Mouse (Mus musculus) liver, embryonic 11.5 days (tissue): ENCODE measurements around the gene Capn1. TPM values are rescaled to one million over a fixed set of nuclear protein-coding genes. Genes with fewer than 3 reads are reported as not detected.
A peak's percentile ranks its signal among the peaks of the same experiment; 100 is the strongest.

Experiments
- ATAC-seq: fragments of 200-750 bp; cut with Nextera tagmentation; replicated peaks from 2 replicates; pipeline ENCODE4 v1.8.0; 2017; ENCODE audit warnings: moderate number of reproducible peaks, mild to moderate bottlenecking, moderate TSS enrichment, moderate library complexity; ENCODE audit not compliant: low FRiP score
- DNase-seq: peaks from one replicate; pipeline ENCODE4 v3.0.0-alpha.2; 2017; ENCODE audit warnings: low spot score
- H3K27ac ChIP-seq: fragments of 300-500 bp; sonication (generic); 2 replicates; pipeline ENCODE4 v1.5.1; 2014; ENCODE audit warnings: mild to moderate bottlenecking, low read depth, low read length, control low read depth
- H3K27me3 ChIP-seq: fragments of 300-500 bp; sonication (generic); replicated peaks from 2 replicates; pipeline ENCODE4 v1.6.1; 2014; ENCODE audit warnings: low read length, mixed read lengths; ENCODE audit not compliant: control insufficient read depth, insufficient read depth
- H3K36me3 ChIP-seq: fragments of 300-500 bp; sonication (generic); 2 replicates; pipeline ENCODE4 v1.6.1; 2014; ENCODE audit warnings: mild to moderate bottlenecking, low read length, moderate library complexity, mixed read lengths; ENCODE audit not compliant: control insufficient read depth, insufficient read depth
- H3K4me1 ChIP-seq: fragments of 300-500 bp; sonication (generic); replicated peaks from 2 replicates; pipeline ENCODE4 v1.6.1; 2014; ENCODE audit warnings: low read length, mixed read lengths; ENCODE audit not compliant: control insufficient read depth, insufficient read depth
- H3K4me2 ChIP-seq: fragments of 300-500 bp; sonication (generic); 2 replicates; pipeline ENCODE4 v1.6.1; 2014; ENCODE audit warnings: mild to moderate bottlenecking, control low read depth, moderate library complexity
- H3K4me3 ChIP-seq: fragments of 300-500 bp; sonication (generic); 2 replicates; pipeline ENCODE4 v1.5.1; 2014; ENCODE audit warnings: low read depth, low read length, control low read depth
- H3K9ac ChIP-seq: fragments of 300-500 bp; sonication (generic); 2 replicates; pipeline ENCODE4 v1.6.1; 2014; ENCODE audit warnings: low read depth, low read length, control low read depth
- H3K9me3 ChIP-seq: fragments of 300-500 bp; sonication (generic); 2 replicates; pipeline ENCODE4 v1.6.1; 2016; ENCODE audit warnings: low read length, inconsistent platforms, mixed read lengths; ENCODE audit not compliant: control insufficient read depth
- WGBS: fragments of 180-500 bp; shearing (Covaris S2); extraction: QIAGEN DNeasy Blood & Tissue Kit; methylation state at CpG from one replicate; pipeline ENCODE4 v1.1.7; 2014; 5-methylcytosine and 5-hydroxymethylcytosine counted together
- polyA plus RNA-seq: library from polyadenylated mRNA; unstranded; fragments of >200 nt; fragmentation: Nextera tagmentation; extraction: Ambion mirVana; gene quantifications from 2 replicates; pipeline ENCODE4 v1.2.1, GENCODE M21; 2014

Capn1 gene
- polyA plus RNA-seq, 1 experiment from 2014 or later = 25.2 TPM

GRCm38 (mm10) chr19:5990921-5991320 is 24.8 kb downstream of the Capn1 start:
- Histone ChIP-seq H3K9me3 (no peaks in the 10 kb centered on the region), H3K36me3 (peaks cover 7% of the 10 kb centered on the region), H3K4me3 (no peak overlapping the region), H3K4me1 (peaks cover 12% of the 10 kb centered on the region), H3K27me3 (no peaks in the 10 kb centered on the region), H3K4me2 (no peak overlapping the region), H3K9ac (no peak overlapping the region), H3K27ac (no peak overlapping the region)
- WGBS = 85% methylated on average over 1 of the region's 1 CpGs
- DNase-seq = no peak
- no peak for ATAC-seq

GRCm38 (mm10) chr19:5990033-5990432 is 25.7 kb downstream of the Capn1 start:
- Histone ChIP-seq H3K27ac (no peak overlapping the region), H3K27me3 (no peaks in the 10 kb centered on the region), H3K9ac (no peak overlapping the region), H3K36me3 (peaks cover 7% of the 10 kb centered on the region), H3K4me1 (peaks cover 12% of the 10 kb centered on the region), H3K9me3 (no peaks in the 10 kb centered on the region), H3K4me2 (no peak overlapping the region), H3K4me3 (no peak overlapping the region)
- WGBS = 89% methylated on average over 12 of the region's 12 CpGs
- ATAC-seq = no peak
- no peak for DNase-seq

GRCm38 (mm10) chr19:5989585-5989984 is 26.1 kb downstream of the Capn1 start:
- peaks cover 7% of the 10 kb centered on the region for H3K36me3 ChIP-seq
- no peak overlapping the region for H3K27ac ChIP-seq
- no peak overlapping the region for H3K9ac ChIP-seq
- 62% methylated on average over 6 of the region's 6 CpGs for WGBS
- no peaks in the 10 kb centered on the region for H3K27me3 ChIP-seq
- peaks cover 12% of the 10 kb centered on the region for H3K4me1 ChIP-seq
- ATAC-seq (no peak), DNase-seq (no peak)
- peak overlapping the region; percentile 47; the same call in 1 of the 2 replicates for H3K4me2 ChIP-seq
- H3K9me3 ChIP-seq = no peaks in the 10 kb centered on the region
- no peak overlapping the region for H3K4me3 ChIP-seq

GRCm38 (mm10) chr19:5988815-5989452 is 26.8 kb downstream of the Capn1 start:
- Histone ChIP-seq H3K9ac (peak overlapping the region; percentile 22; the same call in 1 of the 2 replicates), H3K4me1 (peaks cover 12% of the 10 kb centered on the region), H3K27ac (peak overlapping the region; percentile 36), H3K4me3 (no peak overlapping the region), H3K36me3 (peaks cover 5% of the 10 kb centered on the region; the same call in 1 of the 2 replicates), H3K4me2 (peak overlapping the region; percentile 47), H3K27me3 (no peaks in the 10 kb centered on the region), H3K9me3 (no peaks in the 10 kb centered on the region)
- ATAC-seq (peak; percentile 64), DNase-seq (peak; percentile 71)
- WGBS = 10% methylated on average over 13 of the region's 13 CpGs

- H3K27ac ChIP-seq = peak overlapping the region; percentile 36
- DNase-seq = no peak
- ATAC-seq = no peak
- H3K36me3 ChIP-seq = peaks cover 5% of the 10 kb centered on the region; the same call in 1 of the 2 replicates
- peak overlapping the region; percentile 22; the same call in 1 of the 2 replicates for H3K9ac ChIP-seq
- H3K4me3 ChIP-seq = no peak overlapping the region
- H3K4me2 ChIP-seq = peak overlapping the region; percentile 47
- H3K27me3 ChIP-seq = no peaks in the 10 kb centered on the region
- 47% methylated on average over 5 of the region's 5 CpGs for WGBS
- H3K4me1 ChIP-seq = peaks cover 12% of the 10 kb centered on the region
- no peaks in the 10 kb centered on the region for H3K9me3 ChIP-seq
Observed at GRCm38 (mm10) chr19:5988027-5988814, 27.5 kb downstream of the Capn1 start.

GRCm38 (mm10) chr19:5986043-5986442 is 29.7 kb downstream of the Capn1 start, which contains the start of gene Slc22a20:
Gene Slc22a20, minus strand, starts transcription at chr19:5986143.
- ATAC-seq (no peak), DNase-seq (no peak)
- H3K36me3 ChIP-seq = no peaks in the 10 kb centered on the region
- 59% methylated on average over 4 of the region's 4 CpGs for WGBS
- H3K4me1 ChIP-seq = peaks cover 12% of the 10 kb centered on the region
- no peaks in the 10 kb centered on the region for H3K27me3 ChIP-seq
- no peak within 1 kb of the TSS for H3K4me2 ChIP-seq
- no peak within 1 kb of the TSS for H3K9ac ChIP-seq
- H3K27ac ChIP-seq = no peak within 1 kb of the TSS
- H3K9me3 ChIP-seq = no peaks in the 10 kb centered on the region
- no peak within 1 kb of the TSS for H3K4me3 ChIP-seq

GRCm38 (mm10) chr19:5980477-5980876 is 35.2 kb downstream of the Capn1 start:
- Histone ChIP-seq H3K9me3 (no peaks in the 10 kb centered on the region), H3K4me1 (no peaks in the 10 kb centered on the region; the same call in 1 of the 2 replicates), H3K4me3 (no peak overlapping the region), H3K27ac (no peak overlapping the region), H3K4me2 (no peak overlapping the region), H3K36me3 (no peaks in the 10 kb centered on the region), H3K9ac (no peak overlapping the region), H3K27me3 (no peaks in the 10 kb centered on the region)
- 60% methylated on average over 9 of the region's 9 CpGs for WGBS
- ATAC-seq (peak; percentile 61), DNase-seq (no peak)

- 85% methylated on average over 3 of the region's 3 CpGs for WGBS
- Histone ChIP-seq H3K4me1 (no peaks in the 10 kb centered on the region), H3K9ac (no peak overlapping the region), H3K4me2 (no peak overlapping the region), H3K36me3 (no peaks in the 10 kb centered on the region), H3K27ac (no peak overlapping the region), H3K9me3 (no peaks in the 10 kb centered on the region), H3K4me3 (no peak overlapping the region), H3K27me3 (no peaks in the 10 kb centered on the region)
- no peak for ATAC-seq
- DNase-seq = no peak
Observed at GRCm38 (mm10) chr19:5977717-5978116, 38.0 kb downstream of the Capn1 start.
